Mouse (Mus musculus) left cerebral cortex, postnatal 10 days (tissue): ENCODE results near the gene Naa50. TPM values are rescaled to one million over a fixed set of nuclear protein-coding genes. Genes with fewer than 3 reads are reported as not detected.

Source experiments
- DNase-seq, 2 experiments: peaks; one replicate each; pipeline ENCODE4 v3.0.0; 2021 to 2022; ENCODE audit warnings: low spot score in 2 of 2, mixed read lengths in 1 of 2; ENCODE audit errors: extremely low spot score in 1 of 2
- intact Hi-C: fragments of 180-260 bp; cut with DNase I; formaldehyde crosslinking; loops from one replicate; pipeline ENCODE4 v1.15.1; 2025
- total RNA-seq, 2 experiments: library from RNA; stranded (reverse); gene quantifications; 2 replicates each; pipeline ENCODE4 v1.2.3; 2021

Naa50 gene
- total RNA-seq, 2 experiments from 2014 or later: 53.9 to 55.2 TPM

- no peak for DNase-seq
- intact Hi-C loops: no loop called here
Observed at GRCm38 (mm10) chr16:44184769-44185168, 45.1 kb downstream of the Naa50 start.

- intact Hi-C loops: no loop called here
- no peak for DNase-seq
Observed at GRCm38 (mm10) chr16:44187172-44187571, 47.5 kb downstream of the Naa50 start.

GRCm38 (mm10) chr16:44188766-44189165 is 49.1 kb downstream of the Naa50 start:
- intact Hi-C loops: no loop called here
- no peak for DNase-seq

DNA sequence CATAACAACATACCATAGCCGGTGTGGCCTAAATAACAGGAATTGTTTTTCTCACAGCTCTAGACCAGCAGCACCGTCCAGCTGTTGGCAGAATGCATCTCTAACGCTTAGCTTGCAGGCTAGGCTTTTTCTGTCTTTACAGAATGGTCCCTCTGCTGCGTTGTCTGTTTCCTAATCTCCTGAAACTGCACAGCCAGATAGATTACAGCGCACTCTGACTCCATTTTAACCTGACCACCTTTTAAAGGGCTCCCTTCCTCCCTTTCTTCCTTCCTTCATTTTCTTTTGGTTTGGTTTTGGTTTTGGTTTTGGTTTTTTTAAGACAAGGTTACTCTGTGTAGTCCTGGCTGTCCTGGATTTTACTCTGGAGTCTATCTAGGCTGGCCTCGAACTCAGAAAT is 50.4 kb downstream of the Naa50 start:
- DNase-seq: no peak
- intact Hi-C loops: no loop called here

DNA sequence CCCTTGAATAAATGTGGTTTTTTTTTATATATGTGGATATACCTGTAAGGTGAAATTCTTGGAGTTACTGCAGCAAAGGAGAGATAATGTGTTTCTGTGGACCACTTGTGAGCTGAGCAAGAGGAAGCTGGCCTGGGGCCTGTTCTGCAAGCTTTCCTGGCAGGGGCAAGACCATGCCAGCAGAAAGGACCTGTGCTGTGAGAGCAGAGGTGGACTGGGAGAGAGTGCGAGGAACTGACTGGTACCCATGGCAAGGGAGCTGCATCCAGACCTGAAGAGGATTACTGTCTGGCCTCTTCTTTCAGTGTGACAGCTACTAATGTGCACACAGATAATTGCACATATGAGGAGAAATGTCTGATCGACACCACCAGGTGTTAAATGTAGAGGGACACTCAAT is 51.3 kb downstream of the Naa50 start:
- intact Hi-C loops: no loop called here
- DNase-seq: no peak

GRCm38 (mm10) chr16:44199066-44199703 is 59.6 kb downstream of the Naa50 start:
- DNase-seq: no peak

GRCm38 (mm10) chr16:44200146-44200545 is 60.5 kb downstream of the Naa50 start:
- no peak for DNase-seq
- intact Hi-C loops: no loop called here

More at GRCm38 (mm10) chr16:44199066-44199703, 59.6 kb downstream of the Naa50 start:
- intact Hi-C loops: no loop called here

DNA sequence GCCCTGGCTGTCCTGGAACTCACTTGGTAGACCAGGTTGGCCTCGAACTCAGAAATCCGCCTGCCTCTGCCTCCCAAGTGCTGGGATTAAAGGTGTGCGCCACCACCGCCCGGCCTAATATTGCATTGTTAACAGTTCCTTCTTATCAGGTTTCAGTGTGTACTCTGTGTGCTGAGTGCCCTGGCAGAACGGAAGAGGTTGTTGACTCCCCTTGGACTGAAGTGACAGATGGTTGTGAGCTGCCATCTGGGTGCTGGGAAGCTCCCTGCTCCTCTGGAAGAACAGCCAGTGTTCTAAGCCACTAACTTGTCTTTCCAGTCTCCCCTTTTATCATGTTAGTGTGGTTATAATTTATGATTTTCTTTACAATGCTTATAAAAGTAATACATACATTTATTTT is 64.7 kb downstream of the Naa50 start:
- intact Hi-C loops: no loop called here

GRCm38 (mm10) chr16:44205973-44206372 is 66.3 kb downstream of the Naa50 start:
- no peak for DNase-seq
- intact Hi-C loops: no loop called here

More for the DNA sequence above, 64.7 kb downstream of the Naa50 start:
- no peak for DNase-seq

GRCm38 (mm10) chr16:44210156-44211053 is 70.8 kb downstream of the Naa50 start:
- intact Hi-C loops: no loop called here
- DNase-seq: no peak

- intact Hi-C loops: no loop called here
- DNase-seq: no peak
Observed at GRCm38 (mm10) chr16:44211054-44211414, 71.4 kb downstream of the Naa50 start.

GRCm38 (mm10) chr16:44212703-44213102 is 73.1 kb downstream of the Naa50 start:
- intact Hi-C loops: no loop called here
- DNase-seq: no peak

Other genes starting within 250 kb of the Naa50 start
- 10 to 100 TPM; 24.9 to 29.2 TPM for gene Qtrt2, start 213.0 kb upstream of the Naa50 start, total RNA-seq
- 10 to 100 TPM; 30.6 to 33.7 TPM for gene Zdhhc23, start 160.0 kb upstream of the Naa50 start, total RNA-seq
- 1 to 10 TPM; 2.2 to 2.9 TPM for gene Gramd1c, start 76.5 kb upstream of the Naa50 start, total RNA-seq
- 100 to 1,000 TPM; 413 to 416 TPM for gene Atp6v1a, start 125 bp upstream of the Naa50 start, total RNA-seq
- gene Usf3, start 33.4 kb downstream of the Naa50 start, total RNA-seq: 10 to 100 TPM; 32.6 to 33.5 TPM
- gene Sidt1, start 193.4 kb downstream of the Naa50 start, total RNA-seq: 10 to 100 TPM; 39.9 to 49.1 TPM
- 10 to 100 TPM; 12.6 to 12.9 TPM for gene Spice1, start 207.3 kb downstream of the Naa50 start, total RNA-seq